In genomic region chr10:26752064-26752928, GRCm38 (mm10) we compare ENCODE assay signal across 8 mouse cellular contexts. TPM values are rescaled to one million over a fixed set of nuclear protein-coding genes. Genes with fewer than 3 reads are reported as not detected.
A peak's percentile ranks its signal among the peaks of the same experiment; 100 is the strongest.
DNase-seq lines count a peak whose midpoint lies in the region; ATAC-seq lines count a peak whose summit lies in the region.

No protein-coding gene starts in this region.

- peak; percentile 47 for DNase-seq in urinary bladder, postnatal 14 days (ENCODE audit: low spot score)
- DNase-seq in urinary bladder, adult 2 months (ENCODE audit: low spot score) = no peak
- DNase-seq in gastrocnemius, postnatal 36 days = peak; percentile 24 to 37
- DNase-seq in limb, embryonic 11.5 days (ENCODE audit: low spot score) = peak; percentile 68
- DNase-seq in thymus, postnatal 0 days (ENCODE audit: low spot score) = peak; percentile 51

- no peak overlapping the region for H3K4me2 ChIP-seq in kidney, embryonic 14.5 days (replicated peaks; ENCODE audit: low read depth, low read length)
- H3K4me2 ChIP-seq in limb, embryonic 11.5 days (ENCODE audit: low read depth, severe bottlenecking) = no peak overlapping the region

- H3K36me3 ChIP-seq in kidney, embryonic 14.5 days (ENCODE audit: control insufficient read depth, insufficient read depth, low read length) = no peaks in the 10 kb centered on the region
- no peaks in the 10 kb centered on the region for H3K36me3 ChIP-seq in limb, embryonic 11.5 days (ENCODE audit: control insufficient read depth, insufficient read depth, low read length)

- 64% methylated on average over 16 of the region's 16 CpGs for WGBS in kidney, embryonic 14.5 days
- 58% methylated on average over 16 of the region's 16 CpGs for WGBS in limb, embryonic 11.5 days

- H3K27ac ChIP-seq in kidney, embryonic 14.5 days (ENCODE audit: low read depth, low read length) = no peak overlapping the region; the same call in 1 of the 2 replicates
- no peak overlapping the region for H3K27ac ChIP-seq in limb, embryonic 11.5 days (replicated peaks; ENCODE audit: low read depth, low read length)

- H3K27me3 ChIP-seq in kidney, embryonic 14.5 days (ENCODE audit: control insufficient read depth, insufficient read depth, low read length) = no peaks in the 10 kb centered on the region
- no peaks in the 10 kb centered on the region for H3K27me3 ChIP-seq in limb, embryonic 11.5 days (ENCODE audit: control insufficient read depth, insufficient read depth, low read length)

- peak; percentile 71 for ATAC-seq in common myeloid progenitor, adult 5-6 weeks (replicated peaks; ENCODE audit: low read depth, poor library complexity, severe bottlenecking)
- peak; percentile 49; the same call in 1 of the 2 replicates for ATAC-seq in kidney, embryonic 14.5 days (ENCODE audit: low FRiP score, low TSS enrichment)
- 0 out of 2 replicates have a peak, but pooled peaks have one; percentile 39 for ATAC-seq in limb, embryonic 11.5 days (ENCODE audit: insufficient number of reproducible peaks, low FRiP score, low TSS enrichment, low read depth)
- 0 out of 2 replicates have a peak, but pooled peaks have one; percentile 47 for ATAC-seq in monocyte, adult 5-6 weeks (replicated peaks; ENCODE audit: insufficient number of reproducible peaks, low FRiP score, low TSS enrichment, poor library complexity, severe bottlenecking)

- H3K9me3 ChIP-seq in kidney, embryonic 14.5 days (ENCODE audit: control insufficient read depth, low read length) = no peaks in the 10 kb centered on the region
- H3K9me3 ChIP-seq in limb, embryonic 11.5 days (ENCODE audit: control insufficient read depth, low read length) = no peaks in the 10 kb centered on the region

- H3K9ac ChIP-seq in kidney, embryonic 14.5 days (ENCODE audit: low read depth, low read length) = no peak overlapping the region
- no peak overlapping the region for H3K9ac ChIP-seq in limb, embryonic 11.5 days (ENCODE audit: low read length)

- no peak overlapping the region for H3K4me3 ChIP-seq in kidney, embryonic 14.5 days (ENCODE audit: low read length)
- no peak overlapping the region for H3K4me3 ChIP-seq in limb, embryonic 11.5 days (ENCODE audit: low read depth, low read length)

- intact Hi-C loops in gastrocnemius, postnatal 36 days (cut with DNase I) = no loop called here

- H3K4me1 ChIP-seq in kidney, embryonic 14.5 days (ENCODE audit: control insufficient read depth, insufficient read depth, low read length) = no peaks in the 10 kb centered on the region
- no peaks in the 10 kb centered on the region for H3K4me1 ChIP-seq in limb, embryonic 11.5 days (ENCODE audit: control insufficient read depth, insufficient read depth, low read length)

RNA-seq across cellular contexts. Expression of gene Arhgap18, which starts 0.9 kb away (rescaled TPM):
- polyA plus RNA-seq in urinary bladder, adult 2 months (2012; rRNA removed) = 10.7 and 11.7 TPM in 2 replicates
- 68.5 and 75.5 TPM in 2 replicates for total RNA-seq in common myeloid progenitor, adult 5-6 weeks (2017)
- 1 to 10 TPM; 3.1 to 4.8 TPM for total RNA-seq in gastrocnemius, postnatal 36 days (2021)
- 33.1 and 44.1 TPM in 2 replicates for polyA plus RNA-seq in kidney, embryonic 14.5 days (2014; fragmentation: Nextera tagmentation; extraction: Ambion mirVana)
- 19.6 and 20.8 TPM in 2 replicates for polyA plus RNA-seq in limb, embryonic 11.5 days (2014; fragmentation: Nextera tagmentation; extraction: Ambion mirVana)
- 39.9 to 124 TPM (median 59.8 TPM) in 3 replicates for total RNA-seq in monocyte, adult 5-6 weeks (2017)
- polyA plus RNA-seq in thymus, postnatal 0 days (2015; fragmentation: Nextera tagmentation; extraction: Ambion mirVana) = 12.9 and 14.8 TPM in 2 replicates
